Mouse (Mus musculus) right cerebral cortex, postnatal 36 days (tissue): ENCODE results near the gene Abhd17b.

Experiments used
- DNase-seq, 2 experiments: peaks; one replicate each; pipeline ENCODE4 v3.0.0; 2022; ENCODE audit warnings: low spot score in 2 of 2, mixed read lengths in 1 of 2

Gene Abhd17b

GRCm38 (mm10) chr19:21731887-21732286, 78.9 kb downstream of the Abhd17b start:
- DNase-seq: no peak

- DNase-seq: no peak
Observed at GRCm38 (mm10) chr19:21733176-21733575, 80.2 kb downstream of the Abhd17b start.

- no peak for DNase-seq
Observed at GRCm38 (mm10) chr19:21734112-21734511, 81.1 kb downstream of the Abhd17b start.
